Mouse (Mus musculus) forebrain, postnatal 0 days (tissue): Measurements from ENCODE around the gene Gm7879. TPM values are rescaled to one million over a fixed set of nuclear protein-coding genes. Genes with fewer than 3 reads are reported as not detected.

Experiments
- ATAC-seq: fragments of 200-750 bp; cut with Nextera tagmentation; 2 replicates; pipeline ENCODE4 v1.8.0; 2017; ENCODE audit warnings: mild to moderate bottlenecking, moderate library complexity
- DNase-seq: peaks from one replicate; pipeline ENCODE4 v3.0.0-alpha.2; 2015
- H3K27ac ChIP-seq: fragments of 300-500 bp; sonication (generic); 2 replicates; pipeline ENCODE4 v1.5.1; 2014; ENCODE audit warnings: low read depth, mild to moderate bottlenecking, antibody characterized with exemption, low read length, moderate library complexity, mixed read lengths
- H3K27me3 ChIP-seq: fragments of 300-500 bp; sonication (generic); 2 replicates; pipeline ENCODE4 v1.6.1; 2014; ENCODE audit warnings: mild to moderate bottlenecking, low read length, mixed read lengths; ENCODE audit not compliant: insufficient read depth
- H3K36me3 ChIP-seq: fragments of 300-500 bp; sonication (generic); 2 replicates; pipeline ENCODE4 v1.6.1; 2014; ENCODE audit warnings: mild to moderate bottlenecking, moderate library complexity; ENCODE audit not compliant: insufficient read depth
- H3K4me1 ChIP-seq: fragments of 300-500 bp; sonication (generic); 2 replicates; pipeline ENCODE4 v1.6.1; 2014; ENCODE audit warnings: antibody characterized with exemption; ENCODE audit not compliant: insufficient read depth
- H3K4me2 ChIP-seq: fragments of 300-500 bp; sonication (generic); 2 replicates; pipeline ENCODE4 v1.6.1; 2014; ENCODE audit warnings: low read depth, mild to moderate bottlenecking, moderate library complexity
- H3K4me3 ChIP-seq: fragments of 300-500 bp; sonication (generic); 2 replicates; pipeline ENCODE4 v1.5.1; 2014; ENCODE audit warnings: low read depth, low read length, mixed read lengths
- H3K9ac ChIP-seq: fragments of 300-500 bp; sonication (generic); 2 replicates; pipeline ENCODE4 v1.6.1; 2014; ENCODE audit warnings: mild to moderate bottlenecking
- H3K9me3 ChIP-seq: fragments of 300-500 bp; sonication (generic); 2 replicates; pipeline ENCODE4 v1.6.1; 2016; ENCODE audit warnings: low read length
- CTCF ChIP-seq: sonication (generic); IDR thresholded peaks from 2 replicates; pipeline ENCODE4 v1.5.1; 2016; ENCODE audit warnings: antibody characterized with exemption, control low read depth, low read depth
- whole genome bisulfite sequencing: fragments of 180-500 bp; shearing (Covaris S2); extraction: QIAGEN DNeasy Blood & Tissue Kit; methylation state at CpG from one replicate; pipeline ENCODE4 v1.1.7; 2014; 5-methylcytosine and 5-hydroxymethylcytosine counted together
- polyA plus RNA-seq: library from polyadenylated mRNA; unstranded; fragments of >200 nt; fragmentation: Nextera tagmentation; extraction: Ambion mirVana; gene quantifications from 2 replicates; pipeline ENCODE4 v1.2.1, GENCODE M21; 2015
- total RNA-seq: library from RNA; depleted of rRNA; stranded (reverse); fragments of >200 nt; gene quantifications from 2 replicates; pipeline ENCODE4 v1.2.3, GENCODE M21; 2014

Gene Gm7879
- total and polyA plus RNA-seq, 2 experiments from 2014 or later, result not detected

DNA sequence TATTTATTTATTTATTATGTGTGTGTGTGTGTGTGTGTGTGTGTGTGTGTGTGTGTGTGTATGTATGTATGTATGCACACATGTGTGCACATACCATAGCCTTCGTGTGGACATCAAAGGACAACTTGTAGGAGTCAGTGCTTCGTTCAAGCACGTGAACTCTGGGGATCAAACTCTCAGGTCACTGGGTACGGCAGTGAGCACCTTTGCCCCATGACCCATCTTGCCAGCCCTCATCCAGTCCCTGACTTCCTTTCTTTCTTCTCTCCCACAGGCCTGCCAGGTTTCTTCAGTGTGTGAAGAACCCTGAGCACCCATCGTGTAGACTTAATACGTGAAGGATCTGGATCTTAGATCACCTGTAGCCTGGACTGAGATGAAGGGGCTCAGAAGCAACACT lies 2.9 kb upstream of the Gm7879 start:
- Histone ChIP-seq H3K9ac (no peak overlapping the region), H3K4me2 (no peak overlapping the region), H3K36me3 (no peaks in the 10 kb centered on the region), H3K4me3 (no peak overlapping the region), H3K27me3 (no peaks in the 10 kb centered on the region), H3K27ac (no peak overlapping the region), H3K4me1 (no peaks in the 10 kb centered on the region), H3K9me3 (no peaks in the 10 kb centered on the region)
- no peak for ATAC-seq
- WGBS, result 96% methylated on average over 6 of the region's 6 CpGs
- no peak for TF ChIP-seq CTCF
- DNase-seq, result no peak

DNA sequence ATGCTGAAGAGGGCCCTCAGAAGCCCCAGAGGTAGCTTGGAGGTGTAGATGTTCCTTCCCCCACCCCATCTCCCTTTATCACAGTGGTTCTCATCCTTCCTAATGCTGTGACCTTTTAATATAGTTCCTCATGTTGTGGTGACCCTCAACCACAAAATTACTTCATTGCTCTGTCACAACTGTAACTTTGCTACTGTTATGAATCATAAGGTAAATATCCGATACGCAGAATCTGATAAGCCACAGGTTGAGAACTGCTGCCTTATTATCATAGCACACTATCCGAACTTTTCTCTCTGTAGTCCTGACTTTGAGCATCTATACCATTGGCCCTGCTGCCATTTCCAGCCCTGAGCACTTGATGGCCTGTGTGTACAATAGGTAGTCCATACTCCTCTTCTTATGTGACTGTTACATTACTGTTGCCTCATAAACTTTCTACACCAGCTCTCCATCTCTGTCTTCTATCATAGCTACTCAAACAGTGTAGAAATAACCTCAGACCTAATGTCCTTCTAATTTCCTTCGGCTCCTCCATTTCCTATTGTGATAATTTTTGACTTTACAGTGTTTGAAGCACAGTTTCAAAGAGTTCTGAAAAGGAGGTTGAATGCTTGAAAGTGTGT lies 2.4 kb downstream of the Gm7879 start:
- H3K27ac ChIP-seq, result no peak overlapping the region
- 92% methylated on average over 4 of the region's 4 CpGs for WGBS
- H3K4me2 ChIP-seq, result no peak overlapping the region
- ATAC-seq (no peak), DNase-seq (no peak)
- H3K9ac ChIP-seq, result no peak overlapping the region
- H3K36me3 ChIP-seq, result no peaks in the 10 kb centered on the region
- H3K4me1 ChIP-seq, result no peaks in the 10 kb centered on the region
- H3K27me3 ChIP-seq, result no peaks in the 10 kb centered on the region
- no peak overlapping the region for H3K4me3 ChIP-seq
- no peak for TF ChIP-seq CTCF
- H3K9me3 ChIP-seq, result no peaks in the 10 kb centered on the region

DNA sequence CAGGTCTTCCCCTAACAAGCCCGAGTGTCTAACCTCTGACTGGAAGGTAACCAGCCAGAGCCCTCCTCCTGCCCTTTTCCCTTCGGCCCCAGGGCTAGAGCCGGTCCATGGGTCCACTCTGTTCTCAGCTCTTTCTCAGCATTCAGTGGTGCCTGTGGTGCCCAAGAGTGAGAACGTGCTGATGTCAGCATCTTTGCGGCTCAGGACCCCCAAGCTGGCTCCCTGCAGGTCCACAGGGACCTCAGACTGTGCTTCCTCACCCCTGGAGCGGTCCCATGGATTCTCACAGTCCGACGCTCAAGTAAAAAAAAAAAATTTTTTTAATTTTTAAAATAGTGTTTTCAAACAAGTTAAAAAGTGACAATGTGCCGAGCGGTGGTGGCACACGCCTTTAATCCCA lies 8.9 kb downstream of the Gm7879 start:
- 92% methylated on average over 11 of the region's 11 CpGs for WGBS

DNA sequence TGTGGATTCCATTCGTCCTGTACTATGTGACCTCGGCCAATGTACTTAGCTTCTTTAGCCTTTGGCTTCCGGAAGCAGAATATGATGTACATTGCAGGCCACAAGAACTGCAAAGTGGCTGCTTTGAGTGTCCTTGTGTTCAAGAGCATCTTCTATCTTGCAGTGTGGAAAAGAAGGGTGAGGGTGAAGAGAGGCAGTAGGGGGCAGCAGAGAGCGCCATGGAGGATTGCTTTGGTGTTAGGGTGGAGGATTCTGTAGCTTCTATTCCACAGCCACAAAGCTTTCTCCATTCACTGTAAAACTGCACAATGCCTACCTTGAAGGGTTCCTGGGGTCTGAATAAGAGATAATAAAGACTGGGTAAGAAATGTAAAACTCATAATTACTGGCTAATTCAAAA lies 11.0 kb downstream of the Gm7879 start:
- DNase-seq (no peak), ATAC-seq (no peak)
- H3K27me3 ChIP-seq, result no peaks in the 10 kb centered on the region
- no peaks in the 10 kb centered on the region for H3K36me3 ChIP-seq
- no peak overlapping the region for H3K27ac ChIP-seq
- no peak overlapping the region for H3K4me3 ChIP-seq
- no peak overlapping the region for H3K9ac ChIP-seq
- H3K4me2 ChIP-seq, result no peak overlapping the region
- H3K9me3 ChIP-seq, result no peaks in the 10 kb centered on the region
- TF ChIP-seq CTCF, result peak; percentile 51
- H3K4me1 ChIP-seq, result no peaks in the 10 kb centered on the region
- 34% methylated on average over 4 of the region's 4 CpGs for WGBS

More for the DNA sequence above, 8.9 kb downstream of the Gm7879 start:
- ATAC-seq (no peak), DNase-seq (no peak)
- H3K9ac ChIP-seq, result no peak overlapping the region
- H3K36me3 ChIP-seq, result no peaks in the 10 kb centered on the region
- no peak overlapping the region for H3K27ac ChIP-seq
- no peak overlapping the region for H3K4me2 ChIP-seq
- H3K4me3 ChIP-seq, result no peak overlapping the region
- H3K9me3 ChIP-seq, result no peaks in the 10 kb centered on the region
- no peaks in the 10 kb centered on the region for H3K27me3 ChIP-seq
- H3K4me1 ChIP-seq, result no peaks in the 10 kb centered on the region
- no peak for TF ChIP-seq CTCF

DNA sequence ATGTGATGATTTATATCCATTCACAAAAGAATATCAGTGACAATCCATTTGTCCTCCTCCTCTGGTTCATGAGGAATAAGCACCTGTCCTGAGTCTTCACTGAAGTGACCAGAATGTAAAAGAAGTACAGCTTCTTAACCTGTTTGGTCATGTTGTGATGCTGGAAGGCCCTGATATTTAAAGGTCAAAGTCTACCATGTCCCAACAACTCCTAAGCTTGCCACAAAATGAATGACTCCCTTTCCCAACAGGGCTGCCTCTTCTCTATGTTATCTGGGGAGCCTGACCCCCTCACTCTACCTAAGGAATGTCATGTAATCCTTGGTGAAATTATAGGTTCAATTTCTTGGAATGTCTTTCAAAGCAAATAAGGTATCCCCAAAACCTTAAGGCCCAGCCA lies 14.8 kb downstream of the Gm7879 start:
- Histone ChIP-seq H3K4me2 (no peak overlapping the region), H3K4me1 (no peaks in the 10 kb centered on the region), H3K9ac (no peak overlapping the region), H3K4me3 (no peak overlapping the region), H3K36me3 (no peaks in the 10 kb centered on the region), H3K9me3 (no peaks in the 10 kb centered on the region), H3K27me3 (no peaks in the 10 kb centered on the region), H3K27ac (no peak overlapping the region)
- TF ChIP-seq CTCF, result no peak
- DNase-seq (no peak), ATAC-seq (no peak)

DNA sequence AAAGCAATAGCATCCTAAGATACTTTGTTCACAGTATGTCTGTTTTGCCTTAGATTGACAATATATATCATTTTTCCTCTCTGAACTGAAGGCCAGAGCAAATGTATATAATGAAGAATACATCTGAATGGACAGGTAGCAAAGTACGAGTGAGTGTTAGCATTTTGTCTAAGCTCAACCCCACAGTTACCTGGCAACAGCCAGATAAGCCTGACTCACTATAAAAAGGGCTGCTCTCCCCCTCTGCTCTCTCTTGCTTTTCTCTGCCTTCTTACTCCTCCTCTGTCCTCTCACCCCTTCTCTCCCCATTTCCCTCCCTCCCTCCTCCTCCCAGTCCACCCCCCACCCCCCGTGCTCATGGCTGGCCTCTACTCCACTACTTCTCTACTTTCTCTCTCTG lies 20.3 kb downstream of the Gm7879 start:
- TF ChIP-seq CTCF, result no peak
- H3K27ac ChIP-seq, result no peak overlapping the region
- H3K9ac ChIP-seq, result no peak overlapping the region
- H3K4me1 ChIP-seq, result no peaks in the 10 kb centered on the region
- no peak overlapping the region for H3K4me3 ChIP-seq
- H3K27me3 ChIP-seq, result no peaks in the 10 kb centered on the region
- DNase-seq, result no peak
- H3K4me2 ChIP-seq, result no peak overlapping the region
- no peaks in the 10 kb centered on the region for H3K36me3 ChIP-seq
- WGBS, result 39% methylated on average over 2 of the region's 2 CpGs
- no peak for ATAC-seq
- no peaks in the 10 kb centered on the region for H3K9me3 ChIP-seq

DNA sequence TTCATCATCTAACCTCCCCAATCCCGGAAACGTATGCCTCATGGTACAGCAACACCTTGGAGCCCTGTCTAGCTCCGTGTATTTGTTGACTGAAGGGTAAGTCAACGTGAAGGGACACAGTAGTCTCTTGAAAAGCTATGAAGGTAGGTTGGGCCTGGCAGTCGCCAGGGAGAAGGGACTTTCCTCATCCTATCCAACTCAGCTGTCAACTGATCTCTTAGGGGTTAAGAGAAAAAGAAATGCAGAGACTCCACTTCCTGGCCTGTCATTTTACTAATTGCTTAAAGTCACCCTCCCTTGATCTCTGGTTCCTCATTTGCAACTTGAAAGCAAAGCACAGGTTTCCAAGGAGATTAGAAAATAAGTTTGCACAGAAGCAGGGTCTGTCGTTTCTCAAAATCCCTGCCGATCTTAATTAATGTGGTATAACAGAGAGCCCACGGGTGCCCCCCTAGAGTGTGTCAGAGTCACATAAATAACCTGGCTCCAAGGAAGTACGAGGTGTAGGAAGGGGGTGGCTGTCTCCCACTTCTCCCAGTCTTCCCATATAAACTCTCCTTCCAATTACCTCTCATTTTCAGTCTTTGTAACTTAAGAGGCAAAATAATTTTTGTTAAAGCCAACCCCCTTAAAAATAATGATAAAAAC lies 34.5 kb downstream of the Gm7879 start:
- TF ChIP-seq CTCF, result no peak
- H3K4me2 ChIP-seq, result peak overlapping the region; percentile 45
- peaks cover 4% of the 10 kb centered on the region for H3K4me1 ChIP-seq
- H3K4me3 ChIP-seq, result peak overlapping the region; percentile 25
- no peak overlapping the region for H3K27ac ChIP-seq
- WGBS, result 30% methylated on average over 9 of the region's 9 CpGs
- ATAC-seq (peak; percentile 45; the same call in 1 of the 2 replicates), DNase-seq (no peak)
- H3K9ac ChIP-seq, result no peak overlapping the region
- H3K36me3 ChIP-seq, result no peaks in the 10 kb centered on the region
- no peaks in the 10 kb centered on the region for H3K27me3 ChIP-seq
- no peaks in the 10 kb centered on the region for H3K9me3 ChIP-seq
